Mouse (Mus musculus): ENCODE results near the gene Obscn. TPM values are rescaled to one million over a fixed set of nuclear protein-coding genes. Genes with fewer than 3 reads are reported as not detected.

Obscn gene
- total and polyA plus RNA-seq, 3 experiments = 0.09 to 0.13 (median 0.13) TPM

DNA sequence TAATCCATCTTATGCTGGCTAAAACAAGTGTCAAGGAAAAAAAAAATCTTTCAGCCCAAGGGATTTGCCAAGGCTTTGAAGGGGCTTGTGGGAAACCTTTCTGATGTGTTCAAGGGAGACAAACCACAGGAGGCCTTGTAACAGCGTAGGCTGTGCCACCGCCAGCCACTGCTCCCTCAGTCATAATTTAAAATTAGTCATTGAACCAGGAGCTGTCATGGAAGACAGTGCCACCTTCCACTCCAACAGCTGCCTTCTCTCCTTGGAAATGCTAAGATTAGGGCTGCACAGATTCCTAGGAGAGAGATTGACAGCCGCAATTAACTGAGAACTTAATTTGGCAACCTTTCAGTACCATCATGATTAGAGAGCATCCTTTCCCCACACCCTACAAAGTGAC, 13.1 kb upstream of the Obscn start:
- Histone ChIP-seq H3K4me2 (ENCODE audit: insufficient read depth, low read depth, poor library complexity, severe bottlenecking) (no peak overlapping the region), H3K27ac (ENCODE audit: insufficient read depth, low read depth) (no peak overlapping the region), H3K79me2 (replicated peaks; ENCODE audit: control insufficient read depth, extremely low read depth, insufficient read depth, poor library complexity, severe bottlenecking) (no peaks in the 10 kb centered on the region), H3K4me3 (replicated peaks in 1 of 3; ENCODE audit: low read depth in 2 of 3, low read length in 2 of 3, poor library complexity in 1 of 3) (no peak overlapping the region), H3K27me3 (replicated peaks) (peaks cover 24% of the 10 kb centered on the region), H3K4me1 (ENCODE audit: control insufficient read depth in 1 of 2, insufficient read depth in 2 of 2) (no peaks in the 10 kb centered on the region), H3K9me3 (replicated peaks; ENCODE audit: low read length) (no peaks in the 10 kb centered on the region), H3K36me3 (replicated peaks in 1 of 2; ENCODE audit: control insufficient read depth in 1 of 2, insufficient read depth in 1 of 2, low read length in 1 of 2) (no peaks in the 10 kb centered on the region), H3K9ac (ENCODE audit: insufficient read depth, low read depth) (no peak overlapping the region)
- no peak for DNase-seq (ENCODE audit: extremely low read depth)
- TF ChIP-seq ZNF384 (IDR thresholded peaks at IDR 0.05; ENCODE audit: low read depth, low read length) (no peak), BHLHE40 (IDR thresholded peaks at IDR 0.05; ENCODE audit: low read depth, low read length) (no peak), KAT2A (IDR thresholded peaks at IDR 0.05; ENCODE audit: insufficient replicate concordance, low read length) (no peak), ELF1 (IDR thresholded peaks at IDR 0.05; ENCODE audit: low read depth, low read length) (no peak), CHD2 (IDR thresholded peaks at IDR 0.05; ENCODE audit: low read length) (no peak), POLR2AphosphoS2 (IDR thresholded peaks at IDR 0.05; ENCODE audit: low read depth, low read length) (no peak), UBTF (IDR thresholded peaks at IDR 0.05; ENCODE audit: low read depth, low read length) (no peak), RAD21 (IDR thresholded peaks at IDR 0.05; ENCODE audit: low read depth, low read length) (no peak), IRF4 (IDR thresholded peaks at IDR 0.05; ENCODE audit: low read depth, low read length) (no peak), MAZ (IDR thresholded peaks at IDR 0.05; ENCODE audit: low read depth, low read length) (no peak), ETS1 (conservative IDR thresholded peaks at IDR 0.05; ENCODE audit: low read depth, low read length) (no peak), TBP (conservative IDR thresholded peaks at IDR 0.05; ENCODE audit: low read depth, low read length) (no peak), CHD1 (IDR thresholded peaks at IDR 0.05; ENCODE audit: low read depth, low read length) (no peak)
- dilution Hi-C loops (cut with MboI; ENCODE audit: extremely low pct_ligation_motif_present, extremely low pct_unique_long_range_greater_than_20kb, low sequenced_read_pairs) = no loop called here
- in situ Hi-C loops (cut with MboI; ENCODE audit: low pct_ligation_motif_present, low pct_unique_long_range_greater_than_20kb, low sequenced_read_pairs) = no loop called here

DNA sequence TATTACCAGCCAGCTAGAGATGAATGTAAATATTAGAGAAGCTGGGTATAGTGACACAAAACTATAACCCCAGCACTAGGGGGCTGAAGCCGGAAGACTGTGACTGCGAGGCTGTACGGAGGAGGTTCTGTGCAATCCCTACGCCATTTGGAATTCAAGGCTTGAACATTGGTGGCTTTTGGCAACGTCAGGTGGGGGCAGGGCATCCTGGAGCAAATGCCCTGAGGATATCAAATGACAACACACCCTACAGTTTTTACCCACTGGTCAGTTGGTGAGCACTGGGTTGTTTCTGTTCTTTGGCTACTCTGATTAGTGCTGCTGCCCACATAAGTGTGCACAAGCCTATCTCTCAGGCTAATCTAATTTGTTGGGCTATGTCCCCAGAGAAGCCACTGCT, 6.8 kb upstream of the Obscn start:
- Histone ChIP-seq H3K9ac (ENCODE audit: insufficient read depth, low read depth) (no peak overlapping the region), H3K4me3 (replicated peaks in 1 of 3; ENCODE audit: low read depth in 2 of 3, low read length in 2 of 3, poor library complexity in 1 of 3) (no peak overlapping the region), H3K4me1 (ENCODE audit: control insufficient read depth in 1 of 2, insufficient read depth in 2 of 2) (peaks cover 0 to 12% of the 10 kb centered on the region in 2 experiments; a peak in 2 of 4 replicates), H3K9me3 (replicated peaks; ENCODE audit: low read length) (peaks cover 6% of the 10 kb centered on the region), H3K27me3 (replicated peaks) (peaks cover 47% of the 10 kb centered on the region), H3K27ac (ENCODE audit: insufficient read depth, low read depth) (no peak overlapping the region), H3K79me2 (replicated peaks; ENCODE audit: control insufficient read depth, extremely low read depth, insufficient read depth, poor library complexity, severe bottlenecking) (no peaks in the 10 kb centered on the region), H3K4me2 (ENCODE audit: insufficient read depth, low read depth, poor library complexity, severe bottlenecking) (no peak overlapping the region), H3K36me3 (replicated peaks in 1 of 2; ENCODE audit: control insufficient read depth in 1 of 2, insufficient read depth in 1 of 2, low read length in 1 of 2) (no peaks in the 10 kb centered on the region)
- dilution Hi-C loops (cut with MboI; ENCODE audit: extremely low pct_ligation_motif_present, extremely low pct_unique_long_range_greater_than_20kb, low sequenced_read_pairs) = no loop called here
- in situ Hi-C loops (cut with MboI; ENCODE audit: low pct_ligation_motif_present, low pct_unique_long_range_greater_than_20kb, low sequenced_read_pairs) = no loop called here
- DNase-seq (ENCODE audit: extremely low read depth) = no peak
- TF ChIP-seq SMC3 (IDR thresholded peaks at IDR 0.05; ENCODE audit: low read depth, low read length) (no peak), USF1 (IDR thresholded peaks at IDR 0.05; ENCODE audit: low read depth, low read length) (no peak), POLR2A (IDR thresholded peaks at IDR 0.05; ENCODE audit: low read depth, low read length) (no peak), MAX (IDR thresholded peaks at IDR 0.05; ENCODE audit: low read length) (no peak), BHLHE40 (IDR thresholded peaks at IDR 0.05; ENCODE audit: low read depth, low read length) (no peak), UBTF (IDR thresholded peaks at IDR 0.05; ENCODE audit: low read depth, low read length) (no peak), JUND (conservative IDR thresholded peaks at IDR 0.05; ENCODE audit: low read depth, low read length) (no peak), NRF1 (IDR thresholded peaks at IDR 0.05; ENCODE audit: low read depth, low read length) (no peak), E2F4 (IDR thresholded peaks at IDR 0.05; ENCODE audit: insufficient replicate concordance, low read depth, low read length) (no peak), RAD21 (IDR thresholded peaks at IDR 0.05; ENCODE audit: low read depth, low read length) (no peak), KAT2A (IDR thresholded peaks at IDR 0.05; ENCODE audit: insufficient replicate concordance, low read length) (no peak), RCOR1 (conservative IDR thresholded peaks at IDR 0.05; ENCODE audit: low read depth, low read length) (no peak), ETS1 (conservative IDR thresholded peaks at IDR 0.05; ENCODE audit: low read depth, low read length) (no peak), CHD1 (IDR thresholded peaks at IDR 0.05; ENCODE audit: low read depth, low read length) (no peak)
